Mouse (Mus musculus) embryonic facial prominence, embryonic 11.5 days (tissue): ENCODE measurements at regions not wholly inside any gene's neighbourhood (a gene's known extent, or its start where the extent isn't known, plus 50 kb on each side); places are given as distances from the start of the nearest gene placed in this dataset.

Experiments
- ATAC-seq: fragments of 200-750 bp; cut with Nextera tagmentation; replicated peaks from 2 replicates; pipeline ENCODE4 v1.8.0; 2017; ENCODE audit warnings: low read depth; ENCODE audit not compliant: insufficient number of reproducible peaks, low FRiP score, low TSS enrichment
- DNase-seq: peaks from one replicate; pipeline ENCODE4 v3.0.0-alpha.2; 2015; ENCODE audit warnings: low spot score
- H3K27ac ChIP-seq: fragments of 300-500 bp; sonication (generic); replicated peaks from 2 replicates; pipeline ENCODE4 v1.5.1; 2014; ENCODE audit warnings: mild to moderate bottlenecking, low read depth, low read length, control low read depth
- H3K27me3 ChIP-seq: fragments of 300-500 bp; sonication (generic); 2 replicates; pipeline ENCODE4 v1.6.1; 2014; ENCODE audit warnings: mild to moderate bottlenecking, low read length, moderate library complexity, mixed read lengths; ENCODE audit not compliant: control insufficient read depth, insufficient read depth
- H3K36me3 ChIP-seq: fragments of 300-500 bp; sonication (generic); replicated peaks from 2 replicates; pipeline ENCODE4 v1.6.1; 2014; ENCODE audit warnings: low read depth, mild to moderate bottlenecking, low read length, moderate library complexity, mixed read lengths; ENCODE audit not compliant: control insufficient read depth, insufficient read depth
- H3K4me1 ChIP-seq: fragments of 300-500 bp; sonication (generic); 2 replicates; pipeline ENCODE4 v1.6.1; 2014; ENCODE audit warnings: low read length, mixed read lengths; ENCODE audit not compliant: control insufficient read depth, insufficient read depth
- H3K4me2 ChIP-seq: fragments of 300-500 bp; sonication (generic); 2 replicates; pipeline ENCODE4 v1.6.1; 2014; ENCODE audit warnings: low read depth, mild to moderate bottlenecking, control low read depth, low read length, moderate library complexity
- H3K4me3 ChIP-seq: fragments of 300-500 bp; sonication (generic); 2 replicates; pipeline ENCODE4 v1.5.1; 2014; ENCODE audit warnings: low read depth, low read length, control low read depth
- H3K9ac ChIP-seq: fragments of 300-500 bp; sonication (generic); replicated peaks from 2 replicates; pipeline ENCODE4 v1.6.1; 2014; ENCODE audit warnings: mild to moderate bottlenecking, control low read depth, low read length
- H3K9me3 ChIP-seq: fragments of 300-500 bp; sonication (generic); replicated peaks from 2 replicates; pipeline ENCODE4 v1.6.1; 2016; ENCODE audit warnings: mild to moderate bottlenecking, low read length, inconsistent platforms, mixed read lengths; ENCODE audit not compliant: control insufficient read depth
- WGBS: fragments of 180-500 bp; shearing (Covaris S2); extraction: QIAGEN DNeasy Blood & Tissue Kit; methylation state at CpG from one replicate; pipeline ENCODE4 v1.1.7; 2014; 5-methylcytosine and 5-hydroxymethylcytosine counted together

- Histone ChIP-seq H3K4me3 (no peak overlapping the region), H3K9me3 (no peaks in the 10 kb centered on the region), H3K4me1 (no peaks in the 10 kb centered on the region), H3K27ac (no peak overlapping the region), H3K9ac (no peak overlapping the region), H3K36me3 (no peaks in the 10 kb centered on the region), H3K4me2 (no peak overlapping the region), H3K27me3 (no peaks in the 10 kb centered on the region)
- no peak for ATAC-seq
- DNase-seq, result no peak
- 87% methylated on average over 8 of the region's 8 CpGs for WGBS
These were observed 187.4 kb downstream of the Gpd2 start for GRCm38 (mm10) chr2:57424879-57425278.

DNA sequence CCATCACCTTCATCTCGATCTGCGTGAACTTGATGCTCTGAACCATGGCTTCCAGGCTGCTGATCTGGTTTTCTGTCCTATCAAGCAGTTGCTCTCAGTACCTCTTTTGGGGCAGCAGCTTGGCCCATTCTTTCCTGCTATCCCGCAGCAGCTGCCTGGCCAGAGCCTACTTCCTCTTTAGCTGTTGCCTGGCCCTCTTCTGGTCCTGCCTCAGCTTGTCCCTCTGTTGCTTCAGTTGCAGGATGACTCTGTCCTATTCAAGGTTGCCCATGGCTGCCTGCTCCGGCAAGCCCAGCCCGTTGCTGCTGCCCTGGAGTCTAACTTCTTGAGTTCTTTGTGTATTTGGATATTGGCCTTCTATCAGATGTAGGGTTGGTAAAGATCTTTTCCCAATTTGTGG, 188.0 kb downstream of the Gpd2 start:
- 93% methylated on average over 5 of the region's 5 CpGs for WGBS
- DNase-seq, result no peak

GRCm38 (mm10) chr2:57450996-57451770, 213.7 kb downstream of the Gpd2 start:
- Histone ChIP-seq H3K4me2 (no peak overlapping the region), H3K27me3 (no peaks in the 10 kb centered on the region), H3K36me3 (no peaks in the 10 kb centered on the region), H3K27ac (no peak overlapping the region), H3K9ac (no peak overlapping the region), H3K4me3 (no peak overlapping the region), H3K9me3 (no peaks in the 10 kb centered on the region), H3K4me1 (no peaks in the 10 kb centered on the region)
- 89% methylated on average over 6 of the region's 6 CpGs for WGBS
- no peak for DNase-seq
- ATAC-seq, result no peak

More for the DNA sequence above, 188.0 kb downstream of the Gpd2 start:
- H3K9ac ChIP-seq, result no peak overlapping the region
- no peaks in the 10 kb centered on the region for H3K9me3 ChIP-seq
- H3K4me3 ChIP-seq, result no peak overlapping the region
- no peak overlapping the region for H3K27ac ChIP-seq
- ATAC-seq, result no peak
- no peak overlapping the region for H3K4me2 ChIP-seq
- H3K4me1 ChIP-seq, result no peaks in the 10 kb centered on the region
- no peaks in the 10 kb centered on the region for H3K36me3 ChIP-seq
- H3K27me3 ChIP-seq, result no peaks in the 10 kb centered on the region

DNA sequence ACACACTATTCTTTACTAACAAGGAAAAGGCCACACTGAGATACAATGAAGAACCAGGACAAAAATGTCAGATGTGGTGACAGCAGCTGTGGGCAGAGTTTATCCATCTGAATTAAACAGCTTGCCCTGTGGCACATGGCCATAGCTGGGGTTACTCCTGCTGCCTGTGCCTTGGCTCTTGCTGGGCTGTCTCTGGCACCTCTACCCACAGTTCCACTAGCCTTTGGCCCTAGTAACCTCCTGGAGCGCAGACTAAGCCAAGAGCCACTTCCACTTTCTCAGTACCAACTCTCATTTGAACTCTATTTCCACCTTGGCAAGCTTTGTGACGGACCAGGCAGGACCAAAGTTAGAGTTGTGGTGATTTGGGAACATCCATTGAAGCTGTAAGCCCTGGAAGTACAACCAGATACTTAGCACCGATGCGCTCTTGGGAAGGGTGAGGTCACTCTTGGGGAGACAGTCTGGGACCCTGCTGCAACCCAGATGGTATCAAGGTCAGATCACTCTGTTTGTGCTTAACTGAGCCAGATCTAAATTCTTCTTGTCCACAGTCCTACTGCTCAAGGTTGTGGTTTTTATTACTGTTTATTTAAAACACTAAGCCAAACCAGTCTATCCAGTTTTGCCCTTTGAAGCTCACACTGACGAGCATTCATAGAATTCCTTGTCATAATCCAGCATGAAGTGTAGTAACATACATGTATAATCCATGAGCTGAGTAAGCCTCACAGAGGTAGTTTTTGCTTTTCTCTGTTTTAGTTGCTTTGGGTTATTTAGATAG, 216.7 kb downstream of the Gpd2 start:
- 88% methylated on average over 5 of the region's 5 CpGs for WGBS
- H3K4me2 ChIP-seq, result no peak overlapping the region
- no peak overlapping the region for H3K4me3 ChIP-seq
- peak; percentile 33 for DNase-seq
- H3K9me3 ChIP-seq, result no peaks in the 10 kb centered on the region
- no peaks in the 10 kb centered on the region for H3K36me3 ChIP-seq
- H3K27me3 ChIP-seq, result no peaks in the 10 kb centered on the region
- H3K27ac ChIP-seq, result no peak overlapping the region
- H3K9ac ChIP-seq, result no peak overlapping the region
- no peak for ATAC-seq
- H3K4me1 ChIP-seq, result no peaks in the 10 kb centered on the region

- ATAC-seq, result no peak
- H3K4me3 ChIP-seq, result no peak overlapping the region
- no peak for DNase-seq
- H3K27me3 ChIP-seq, result no peaks in the 10 kb centered on the region
- no peak overlapping the region for H3K27ac ChIP-seq
- no peaks in the 10 kb centered on the region for H3K9me3 ChIP-seq
- no peak overlapping the region for H3K9ac ChIP-seq
- WGBS, result 88% methylated on average over 2 of the region's 2 CpGs
- no peaks in the 10 kb centered on the region for H3K36me3 ChIP-seq
- H3K4me2 ChIP-seq, result no peak overlapping the region
- no peaks in the 10 kb centered on the region for H3K4me1 ChIP-seq
These were observed 222.5 kb downstream of the Gpd2 start for GRCm38 (mm10) chr2:57459901-57460300.

GRCm38 (mm10) chr2:57473873-57474272, 236.4 kb downstream of the Gpd2 start:
- no peak overlapping the region for H3K4me2 ChIP-seq
- H3K27me3 ChIP-seq, result no peaks in the 10 kb centered on the region
- no peak for ATAC-seq
- H3K4me3 ChIP-seq, result no peak overlapping the region
- no peak overlapping the region for H3K9ac ChIP-seq
- H3K9me3 ChIP-seq, result no peaks in the 10 kb centered on the region
- no peak overlapping the region for H3K27ac ChIP-seq
- no peak for DNase-seq
- no peaks in the 10 kb centered on the region for H3K36me3 ChIP-seq
- H3K4me1 ChIP-seq, result no peaks in the 10 kb centered on the region
- WGBS, result 79% methylated on average over 3 of the region's 3 CpGs

DNA sequence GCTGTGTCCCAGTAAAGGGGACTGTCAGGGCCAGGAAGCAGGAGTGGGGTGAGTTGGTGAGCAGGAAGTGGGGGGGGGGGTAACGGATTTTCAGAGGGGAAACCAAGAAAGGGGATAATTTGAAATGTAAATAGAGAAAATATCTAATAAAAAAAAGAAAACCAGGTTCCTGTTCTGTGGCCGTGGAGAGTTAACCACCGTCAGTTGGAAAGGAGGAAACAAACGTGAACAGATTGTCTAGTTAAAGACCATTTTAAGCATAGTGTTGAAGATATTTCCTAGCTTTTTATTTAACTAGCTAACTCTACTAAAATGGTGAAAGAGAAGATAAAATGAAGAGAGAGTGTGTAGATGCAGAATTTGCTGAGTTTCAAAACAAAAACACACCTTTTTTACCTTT, 254.7 kb downstream of the Gpd2 start:
- H3K27ac ChIP-seq, result no peak overlapping the region
- no peak for ATAC-seq

GRCm38 (mm10) chr2:57492914-57493621, 255.6 kb downstream of the Gpd2 start:
- no peak overlapping the region for H3K4me2 ChIP-seq
- H3K27ac ChIP-seq, result no peak overlapping the region
- 76% methylated on average over 6 of the region's 6 CpGs for WGBS
- H3K9ac ChIP-seq, result no peak overlapping the region
- no peak overlapping the region for H3K4me3 ChIP-seq
- no peaks in the 10 kb centered on the region for H3K27me3 ChIP-seq
- no peaks in the 10 kb centered on the region for H3K36me3 ChIP-seq
- ATAC-seq (no peak), DNase-seq (no peak)
- no peaks in the 10 kb centered on the region for H3K4me1 ChIP-seq
- H3K9me3 ChIP-seq, result no peaks in the 10 kb centered on the region

More for the DNA sequence above, 254.7 kb downstream of the Gpd2 start:
- H3K9me3 ChIP-seq, result no peaks in the 10 kb centered on the region
- H3K4me3 ChIP-seq, result no peak overlapping the region
- no peak overlapping the region for H3K9ac ChIP-seq
- no peaks in the 10 kb centered on the region for H3K4me1 ChIP-seq
- no peaks in the 10 kb centered on the region for H3K36me3 ChIP-seq
- no peak overlapping the region for H3K4me2 ChIP-seq
- 78% methylated on average over 4 of the region's 4 CpGs for WGBS
- no peaks in the 10 kb centered on the region for H3K27me3 ChIP-seq
- no peak for DNase-seq
